Mouse (Mus musculus) midbrain, embryonic 15.5 days (tissue): ENCODE measurements around the gene Htr2b. TPM values are rescaled to one million over a fixed set of nuclear protein-coding genes. Genes with fewer than 3 reads are reported as not detected.

ENCODE experiments used
- ATAC-seq: fragments of 200-750 bp; cut with Nextera tagmentation; replicated peaks from 2 replicates; pipeline ENCODE4 v1.8.0; 2017; ENCODE audit warnings: moderate TSS enrichment
- H3K27ac ChIP-seq: fragments of 300-500 bp; sonication (generic); 2 replicates; pipeline ENCODE4 v1.5.1; 2015; ENCODE audit warnings: mild to moderate bottlenecking, inconsistent platforms
- H3K27me3 ChIP-seq: fragments of 300-500 bp; sonication (generic); replicated peaks from 2 replicates; pipeline ENCODE4 v1.6.1; 2015; ENCODE audit warnings: inconsistent platforms
- H3K36me3 ChIP-seq: fragments of 300-500 bp; sonication (generic); replicated peaks from 2 replicates; pipeline ENCODE4 v1.6.1; 2015; ENCODE audit warnings: inconsistent platforms
- H3K4me1 ChIP-seq: fragments of 300-500 bp; sonication (generic); 2 replicates; pipeline ENCODE4 v1.6.1; 2015; ENCODE audit warnings: inconsistent platforms
- H3K4me2 ChIP-seq: fragments of 300-500 bp; sonication (generic); 2 replicates; pipeline ENCODE4 v1.6.1; 2015; ENCODE audit warnings: inconsistent platforms, mild to moderate bottlenecking, moderate library complexity
- H3K4me3 ChIP-seq: fragments of 300-500 bp; sonication (generic); 2 replicates; pipeline ENCODE4 v1.5.1; 2015; ENCODE audit warnings: mild to moderate bottlenecking, inconsistent platforms
- H3K9ac ChIP-seq: fragments of 300-500 bp; sonication (generic); 2 replicates; pipeline ENCODE4 v1.6.1; 2015; ENCODE audit warnings: mild to moderate bottlenecking, inconsistent platforms
- H3K9me3 ChIP-seq: fragments of 300-500 bp; sonication (generic); 2 replicates; pipeline ENCODE4 v1.6.1; 2016; ENCODE audit warnings: inconsistent platforms
- WGBS: fragments of 180-500 bp; shearing (Covaris S2); methylation state at CpG from one replicate; pipeline ENCODE4 v1.1.7; 2015; ENCODE audit warnings: mixed read lengths; 5-methylcytosine and 5-hydroxymethylcytosine counted together
- polyA plus RNA-seq: library from polyadenylated mRNA; unstranded; fragments of >200 nt; fragmentation: Nextera tagmentation; extraction: Ambion mirVana; gene quantifications from 2 replicates; pipeline ENCODE4 v1.2.1, GENCODE M21; 2015

The Htr2b gene
- polyA plus RNA-seq, result 0.11 and 0.46 TPM in 2 replicates

- no peak within 1 kb of the TSS for H3K4me3 ChIP-seq
- no peak for ATAC-seq
- 0 out of 2 replicates have a peak, but pooled peaks cover 3% of the 10 kb centered on the region for H3K36me3 ChIP-seq
- no peak within 1 kb of the TSS for H3K4me2 ChIP-seq
- 51% methylated on average over 6 of the region's 6 CpGs for WGBS
- H3K9me3 ChIP-seq, result no peaks in the 10 kb centered on the region
- no peaks in the 10 kb centered on the region for H3K4me1 ChIP-seq
- H3K27me3 ChIP-seq, result no peaks in the 10 kb centered on the region
- H3K27ac ChIP-seq, result no peak within 1 kb of the TSS
- no peak within 1 kb of the TSS for H3K9ac ChIP-seq
Measured at GRCm38 (mm10) chr1:86111779-86112178, at the start of gene Htr2b. Gene Htr2b, minus strand, starts transcription at chr1:86111970.

GRCm38 (mm10) chr1:86161061-86161460 is 49.3 kb upstream of the Htr2b start:
- 93% methylated on average over 5 of the region's 5 CpGs for whole genome bisulfite sequencing

GRCm38 (mm10) chr1:86160479-86160878 is 48.7 kb upstream of the Htr2b start:
- no peak for ATAC-seq
- H3K27ac ChIP-seq, result no peak overlapping the region
- no peak overlapping the region for H3K4me2 ChIP-seq
- 91% methylated on average over 5 of the region's 5 CpGs for WGBS
- H3K4me3 ChIP-seq, result no peak overlapping the region
- no peaks in the 10 kb centered on the region for H3K27me3 ChIP-seq
- H3K9me3 ChIP-seq, result no peaks in the 10 kb centered on the region
- no peak overlapping the region for H3K9ac ChIP-seq
- H3K4me1 ChIP-seq, result peaks cover 12% of the 10 kb centered on the region
- H3K36me3 ChIP-seq, result peaks cover 39% of the 10 kb centered on the region

More at GRCm38 (mm10) chr1:86161061-86161460, 49.3 kb upstream of the Htr2b start:
- Histone ChIP-seq H3K4me3 (no peak overlapping the region), H3K4me2 (no peak overlapping the region), H3K27me3 (no peaks in the 10 kb centered on the region), H3K4me1 (peaks cover 6% of the 10 kb centered on the region; the same call in 1 of the 2 replicates), H3K9me3 (no peaks in the 10 kb centered on the region), H3K27ac (no peak overlapping the region), H3K9ac (no peak overlapping the region), H3K36me3 (peaks cover 42% of the 10 kb centered on the region)
- ATAC-seq, result no peak

GRCm38 (mm10) chr1:86160059-86160458 is 48.3 kb upstream of the Htr2b start:
- WGBS, result 95% methylated on average over 6 of the region's 6 CpGs
- Histone ChIP-seq H3K9me3 (no peaks in the 10 kb centered on the region), H3K27me3 (no peaks in the 10 kb centered on the region), H3K4me2 (no peak overlapping the region), H3K36me3 (peaks cover 35% of the 10 kb centered on the region), H3K4me1 (peaks cover 16% of the 10 kb centered on the region), H3K4me3 (no peak overlapping the region), H3K27ac (no peak overlapping the region), H3K9ac (no peak overlapping the region)
- ATAC-seq, result no peak

- 88% methylated on average over 6 of the region's 6 CpGs for WGBS
- Histone ChIP-seq H3K36me3 (peaks cover 13% of the 10 kb centered on the region), H3K9ac (no peak overlapping the region), H3K4me2 (no peak overlapping the region), H3K4me1 (peaks cover 22% of the 10 kb centered on the region), H3K4me3 (no peak overlapping the region), H3K9me3 (no peaks in the 10 kb centered on the region), H3K27ac (no peak overlapping the region), H3K27me3 (no peaks in the 10 kb centered on the region)
- no peak for ATAC-seq
Measured at GRCm38 (mm10) chr1:86156595-86156994, 44.8 kb upstream of the Htr2b start.

GRCm38 (mm10) chr1:86156075-86156474 is 44.3 kb upstream of the Htr2b start:
- peaks cover 10% of the 10 kb centered on the region; the same call in 1 of the 2 replicates for H3K36me3 ChIP-seq
- H3K27me3 ChIP-seq, result no peaks in the 10 kb centered on the region
- no peak for ATAC-seq
- peak overlapping the region; percentile 9; the same call in 1 of the 2 replicates for H3K9ac ChIP-seq
- peaks cover 22% of the 10 kb centered on the region for H3K4me1 ChIP-seq
- H3K27ac ChIP-seq, result no peak overlapping the region
- WGBS, result 88% methylated on average over 3 of the region's 3 CpGs
- H3K4me3 ChIP-seq, result no peak overlapping the region
- no peaks in the 10 kb centered on the region for H3K9me3 ChIP-seq
- 0 out of 2 replicates have a peak overlapping the region, but pooled peaks have one; percentile 2 for H3K4me2 ChIP-seq

GRCm38 (mm10) chr1:86154824-86155164 is 43.0 kb upstream of the Htr2b start:
- ATAC-seq, result no peak
- H3K27ac ChIP-seq, result peak overlapping the region; percentile 80
- H3K4me3 ChIP-seq, result peak overlapping the region; percentile 84
- H3K27me3 ChIP-seq, result no peaks in the 10 kb centered on the region
- peak overlapping the region; percentile 61 for H3K4me2 ChIP-seq
- H3K9me3 ChIP-seq, result no peaks in the 10 kb centered on the region
- 0% methylated on average over 18 of the region's 18 CpGs for WGBS
- peaks cover 22% of the 10 kb centered on the region for H3K4me1 ChIP-seq
- H3K9ac ChIP-seq, result peak overlapping the region; percentile 72
- no peaks in the 10 kb centered on the region; the same call in 1 of the 2 replicates for H3K36me3 ChIP-seq

- H3K9ac ChIP-seq, result peak within 1 kb of the TSS; percentile 72
- no peaks in the 10 kb centered on the region; the same call in 1 of the 2 replicates for H3K36me3 ChIP-seq
- peak within 1 kb of the TSS; percentile 61 for H3K4me2 ChIP-seq
- H3K4me3 ChIP-seq, result peak within 1 kb of the TSS; percentile 84
- H3K9me3 ChIP-seq, result no peaks in the 10 kb centered on the region
- peaks cover 22% of the 10 kb centered on the region for H3K4me1 ChIP-seq
- 5% methylated on average over 40 of the region's 40 CpGs for WGBS
- ATAC-seq, result peak; percentile 100
- peak within 1 kb of the TSS; percentile 80 for H3K27ac ChIP-seq
- H3K27me3 ChIP-seq, result no peaks in the 10 kb centered on the region
Measured at GRCm38 (mm10) chr1:86154133-86154823, 42.5 kb upstream of the Htr2b start, which contains the start of gene Armc9. Gene Armc9, plus strand, starts transcription at chr1:86154780.

- Histone ChIP-seq H3K36me3 (no peaks in the 10 kb centered on the region), H3K27ac (no peak overlapping the region), H3K4me2 (no peak overlapping the region), H3K9me3 (no peaks in the 10 kb centered on the region), H3K4me3 (no peak overlapping the region), H3K27me3 (no peaks in the 10 kb centered on the region), H3K4me1 (peaks cover 22% of the 10 kb centered on the region), H3K9ac (no peak overlapping the region)
- WGBS, result 90% methylated on average over 1 of the region's 1 CpGs
- no peak for ATAC-seq
Measured at GRCm38 (mm10) chr1:86152618-86153017, 40.8 kb upstream of the Htr2b start.

- Histone ChIP-seq H3K36me3 (no peaks in the 10 kb centered on the region), H3K4me1 (peaks cover 20% of the 10 kb centered on the region), H3K27ac (no peak overlapping the region), H3K9me3 (no peaks in the 10 kb centered on the region), H3K4me2 (no peak overlapping the region), H3K4me3 (no peak overlapping the region), H3K27me3 (no peaks in the 10 kb centered on the region), H3K9ac (no peak overlapping the region)
- WGBS, result 89% methylated on average over 7 of the region's 7 CpGs
- ATAC-seq, result no peak
Measured at GRCm38 (mm10) chr1:86151376-86151775, 39.6 kb upstream of the Htr2b start.

GRCm38 (mm10) chr1:86150929-86151328 is 39.2 kb upstream of the Htr2b start:
- Histone ChIP-seq H3K27ac (no peak overlapping the region), H3K4me1 (peaks cover 15% of the 10 kb centered on the region), H3K4me2 (no peak overlapping the region), H3K9ac (no peak overlapping the region), H3K9me3 (no peaks in the 10 kb centered on the region), H3K36me3 (no peaks in the 10 kb centered on the region), H3K4me3 (no peak overlapping the region), H3K27me3 (no peaks in the 10 kb centered on the region)
- 84% methylated on average over 6 of the region's 6 CpGs for WGBS
- ATAC-seq, result no peak

GRCm38 (mm10) chr1:86148161-86148560 is 36.4 kb upstream of the Htr2b start:
- ATAC-seq, result no peak
- Histone ChIP-seq H3K4me3 (no peak overlapping the region), H3K4me1 (no peaks in the 10 kb centered on the region), H3K4me2 (no peak overlapping the region), H3K9ac (no peak overlapping the region), H3K27me3 (no peaks in the 10 kb centered on the region), H3K27ac (no peak overlapping the region), H3K9me3 (no peaks in the 10 kb centered on the region), H3K36me3 (no peaks in the 10 kb centered on the region)
- WGBS, result 80% methylated on average over 9 of the region's 9 CpGs

- no peak overlapping the region for H3K27ac ChIP-seq
- no peaks in the 10 kb centered on the region for H3K9me3 ChIP-seq
- H3K4me3 ChIP-seq, result no peak overlapping the region
- no peaks in the 10 kb centered on the region for H3K27me3 ChIP-seq
- 88% methylated on average over 5 of the region's 5 CpGs for WGBS
- H3K4me1 ChIP-seq, result no peaks in the 10 kb centered on the region
- ATAC-seq, result no peak
- H3K9ac ChIP-seq, result no peak overlapping the region
- H3K4me2 ChIP-seq, result no peak overlapping the region
- H3K36me3 ChIP-seq, result no peaks in the 10 kb centered on the region
Measured at GRCm38 (mm10) chr1:86147557-86147956, 35.8 kb upstream of the Htr2b start.
